Mouse (Mus musculus) midbrain, embryonic 13.5 days (tissue): ENCODE results near the gene Larp7. TPM values are rescaled to one million over a fixed set of nuclear protein-coding genes. Genes with fewer than 3 reads are reported as not detected.

ENCODE experiments used
- ATAC-seq: fragments of 200-750 bp; cut with Nextera tagmentation; 2 replicates; pipeline ENCODE4 v1.8.0; 2017; ENCODE audit warnings: mild to moderate bottlenecking, moderate TSS enrichment, moderate library complexity
- H3K27ac ChIP-seq: fragments of 300-500 bp; sonication (generic); 2 replicates; pipeline ENCODE4 v1.5.1; 2015; ENCODE audit warnings: inconsistent platforms, mild to moderate bottlenecking, moderate library complexity
- H3K27me3 ChIP-seq: fragments of 300-500 bp; sonication (generic); 2 replicates; pipeline ENCODE4 v1.6.1; 2015; ENCODE audit warnings: mild to moderate bottlenecking, inconsistent platforms
- H3K36me3 ChIP-seq: fragments of 300-500 bp; sonication (generic); 2 replicates; pipeline ENCODE4 v1.6.1; 2015; ENCODE audit warnings: mild to moderate bottlenecking, inconsistent platforms
- H3K4me1 ChIP-seq: fragments of 300-500 bp; sonication (generic); replicated peaks from 2 replicates; pipeline ENCODE4 v1.6.1; 2015; ENCODE audit warnings: inconsistent platforms
- H3K4me2 ChIP-seq: fragments of 300-500 bp; sonication (generic); replicated peaks from 2 replicates; pipeline ENCODE4 v1.6.1; 2015; ENCODE audit warnings: moderate library complexity, mild to moderate bottlenecking, inconsistent platforms
- H3K4me3 ChIP-seq: fragments of 300-500 bp; sonication (generic); replicated peaks from 2 replicates; pipeline ENCODE4 v1.5.1; 2015; ENCODE audit warnings: mild to moderate bottlenecking, inconsistent platforms
- H3K9ac ChIP-seq: fragments of 300-500 bp; sonication (generic); replicated peaks from 2 replicates; pipeline ENCODE4 v1.6.1; 2015; ENCODE audit warnings: mild to moderate bottlenecking, inconsistent platforms
- H3K9me3 ChIP-seq: fragments of 300-500 bp; sonication (generic); 2 replicates; pipeline ENCODE4 v1.6.1; 2016; ENCODE audit warnings: mild to moderate bottlenecking, inconsistent platforms
- WGBS: fragments of 180-500 bp; shearing (Covaris S2); methylation state at CpG from one replicate; pipeline ENCODE4 v1.1.7; 2015; 5-methylcytosine and 5-hydroxymethylcytosine counted together
- polyA plus RNA-seq: library from polyadenylated mRNA; unstranded; fragments of >200 nt; fragmentation: Nextera tagmentation; extraction: Ambion mirVana; gene quantifications from 2 replicates; pipeline ENCODE4 v1.2.1, GENCODE M21; 2015

Larp7 gene
- polyA plus RNA-seq, 1 experiment from 2014 or later = 45.0 TPM

DNA sequence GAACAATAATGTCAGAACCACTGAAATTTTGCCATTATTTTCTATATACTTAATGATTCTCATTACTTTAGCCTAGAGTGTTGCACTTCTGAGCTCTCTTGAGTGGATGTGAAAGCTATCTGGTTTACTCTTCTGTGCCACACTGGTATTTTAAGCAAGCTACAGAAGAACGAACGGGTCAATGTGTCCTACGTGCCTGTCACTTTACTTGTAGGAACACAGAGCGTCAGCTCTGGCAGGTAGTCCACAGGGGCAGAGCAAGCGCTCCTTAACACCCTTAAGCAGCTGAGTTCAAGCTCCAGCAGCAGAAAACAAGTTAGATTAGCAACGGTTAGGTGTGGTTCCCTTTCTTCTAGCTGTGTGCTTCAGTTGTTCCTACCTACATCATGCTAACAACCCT lies 14.0 kb downstream of the Larp7 start:
- WGBS = 70% methylated on average over 6 of the region's 6 CpGs
- no peak overlapping the region for H3K4me2 ChIP-seq
- H3K9me3 ChIP-seq = no peaks in the 10 kb centered on the region
- no peak overlapping the region for H3K4me3 ChIP-seq
- H3K27ac ChIP-seq = no peak overlapping the region
- no peak overlapping the region for H3K9ac ChIP-seq
- no peaks in the 10 kb centered on the region for H3K4me1 ChIP-seq
- ATAC-seq = no peak
- H3K36me3 ChIP-seq = peaks cover 21% of the 10 kb centered on the region
- H3K27me3 ChIP-seq = no peaks in the 10 kb centered on the region

- Histone ChIP-seq H3K27ac (no peak overlapping the region), H3K27me3 (no peaks in the 10 kb centered on the region), H3K9me3 (no peaks in the 10 kb centered on the region), H3K36me3 (no peaks in the 10 kb centered on the region), H3K4me3 (no peak overlapping the region), H3K9ac (no peak overlapping the region), H3K4me2 (no peak overlapping the region), H3K4me1 (no peaks in the 10 kb centered on the region)
- 12% methylated on average over 4 of the region's 4 CpGs for WGBS
- no peak for ATAC-seq
Observed at GRCm38 (mm10) chr3:127530293-127530692, 22.9 kb downstream of the Larp7 start.

DNA sequence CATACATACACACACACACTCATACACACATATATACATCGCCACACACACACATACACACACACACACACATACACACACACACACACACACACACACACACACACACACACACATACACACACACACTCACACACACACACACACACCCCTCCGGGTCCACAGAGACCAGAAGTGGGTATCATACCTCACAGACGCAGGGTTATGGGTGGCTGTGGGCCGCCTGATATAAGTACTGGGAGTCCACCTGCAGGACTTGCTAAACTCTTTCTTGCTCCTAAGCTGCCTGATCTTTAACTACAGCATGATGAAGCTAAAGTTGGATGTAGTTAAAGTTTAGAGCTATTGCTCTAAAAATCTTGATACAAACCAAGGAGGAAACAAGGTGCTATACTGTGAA lies 23.3 kb downstream of the Larp7 start:
- Histone ChIP-seq H3K36me3 (no peaks in the 10 kb centered on the region), H3K4me2 (no peak overlapping the region), H3K4me3 (no peak overlapping the region), H3K9ac (no peak overlapping the region), H3K4me1 (no peaks in the 10 kb centered on the region), H3K27ac (no peak overlapping the region), H3K9me3 (no peaks in the 10 kb centered on the region), H3K27me3 (no peaks in the 10 kb centered on the region)
- ATAC-seq = no peak
- WGBS = 79% methylated on average over 4 of the region's 4 CpGs

DNA sequence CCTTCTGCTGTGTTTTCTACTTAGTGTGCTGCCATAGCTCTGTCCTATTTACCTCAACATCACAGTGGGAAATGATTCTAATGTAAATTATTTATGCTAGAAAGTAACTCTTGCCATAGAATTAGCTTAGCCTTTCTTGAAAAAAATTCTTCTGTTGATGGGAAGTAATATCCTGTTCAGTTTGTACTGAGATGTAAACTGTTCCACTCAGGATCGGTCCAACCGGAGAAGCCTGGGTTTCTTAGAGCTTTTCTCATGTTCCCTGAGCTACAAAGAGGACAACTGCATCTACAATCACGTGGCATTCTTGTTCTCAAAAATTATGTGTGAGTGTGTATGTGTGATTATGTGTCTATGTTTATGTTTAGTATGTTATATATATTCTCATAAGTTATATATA lies 23.9 kb downstream of the Larp7 start:
- H3K27ac ChIP-seq = no peak overlapping the region
- no peak overlapping the region for H3K4me2 ChIP-seq
- no peaks in the 10 kb centered on the region for H3K9me3 ChIP-seq
- no peaks in the 10 kb centered on the region for H3K4me1 ChIP-seq
- H3K4me3 ChIP-seq = no peak overlapping the region
- H3K9ac ChIP-seq = no peak overlapping the region
- ATAC-seq = no peak
- no peaks in the 10 kb centered on the region for H3K27me3 ChIP-seq
- WGBS = 90% methylated on average over 3 of the region's 3 CpGs
- no peaks in the 10 kb centered on the region for H3K36me3 ChIP-seq

DNA sequence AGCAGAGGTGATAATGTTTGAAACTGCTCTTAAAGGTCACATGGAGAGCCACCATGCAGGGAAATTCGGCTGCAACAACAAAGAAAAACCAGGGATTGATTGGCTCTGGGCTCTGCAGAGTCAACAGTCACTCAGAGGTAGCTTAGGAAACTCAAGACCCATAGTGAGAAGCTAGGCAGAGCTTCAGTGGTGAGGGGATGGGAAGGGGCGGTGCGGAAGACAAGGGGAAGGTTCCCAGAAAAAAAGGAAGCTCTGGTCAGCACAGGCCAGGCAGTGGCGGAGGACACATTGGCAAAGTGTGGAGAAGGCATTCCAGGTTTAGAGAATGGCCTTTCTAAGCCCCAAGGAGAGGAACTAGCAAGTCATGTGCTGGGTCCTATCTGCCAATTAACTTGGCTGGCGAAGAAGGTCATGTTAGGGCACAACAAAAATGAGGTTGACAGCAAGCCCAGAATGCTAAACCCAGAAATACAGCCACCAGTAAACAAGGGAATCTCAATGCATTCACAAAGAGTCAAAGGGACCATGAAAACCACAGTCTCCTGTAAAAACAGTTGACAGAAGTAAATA lies 25.6 kb downstream of the Larp7 start:
- Histone ChIP-seq H3K4me2 (no peak overlapping the region), H3K4me1 (no peaks in the 10 kb centered on the region), H3K9me3 (no peaks in the 10 kb centered on the region), H3K4me3 (no peak overlapping the region), H3K27me3 (no peaks in the 10 kb centered on the region), H3K36me3 (no peaks in the 10 kb centered on the region), H3K9ac (no peak overlapping the region), H3K27ac (no peak overlapping the region)
- 78% methylated on average over 5 of the region's 5 CpGs for WGBS
- ATAC-seq = no peak

GRCm38 (mm10) chr3:127525188-127525819 lies 27.8 kb downstream of the Larp7 start:
- H3K9ac ChIP-seq = no peak overlapping the region
- H3K4me2 ChIP-seq = no peak overlapping the region
- WGBS = 86% methylated on average over 8 of the region's 8 CpGs
- no peaks in the 10 kb centered on the region for H3K27me3 ChIP-seq
- no peaks in the 10 kb centered on the region for H3K9me3 ChIP-seq
- no peaks in the 10 kb centered on the region for H3K36me3 ChIP-seq
- H3K4me1 ChIP-seq = no peaks in the 10 kb centered on the region
- H3K27ac ChIP-seq = no peak overlapping the region
- ATAC-seq = no peak
- no peak overlapping the region for H3K4me3 ChIP-seq

- no peak overlapping the region for H3K4me3 ChIP-seq
Observed at GRCm38 (mm10) chr3:127521156-127521555, 32.0 kb downstream of the Larp7 start.

DNA sequence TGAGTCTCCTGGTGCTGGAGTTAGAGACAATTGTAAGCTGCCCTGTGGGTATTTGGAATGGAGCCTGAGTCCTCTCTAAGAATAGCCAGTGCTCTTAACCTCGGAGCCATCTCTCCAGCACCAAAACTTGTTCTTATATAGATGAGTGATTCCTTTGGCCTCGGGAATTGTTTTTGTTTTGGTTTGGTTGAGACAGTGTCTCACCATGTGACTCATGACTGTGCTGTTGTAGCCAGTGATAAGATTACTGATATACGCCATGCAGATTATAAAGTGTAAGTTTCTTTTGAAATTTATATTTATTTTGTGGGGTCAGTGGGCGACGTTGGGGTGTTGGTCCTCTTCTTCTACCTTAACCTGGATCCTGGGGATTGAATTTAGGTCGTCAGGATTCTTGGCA lies 32.8 kb downstream of the Larp7 start:
- Histone ChIP-seq H3K27ac (no peak overlapping the region), H3K36me3 (no peaks in the 10 kb centered on the region), H3K9me3 (no peaks in the 10 kb centered on the region), H3K9ac (no peak overlapping the region), H3K4me3 (no peak overlapping the region), H3K4me1 (no peaks in the 10 kb centered on the region), H3K27me3 (no peaks in the 10 kb centered on the region), H3K4me2 (no peak overlapping the region)
- WGBS = 88% methylated on average over 6 of the region's 6 CpGs
- ATAC-seq = no peak

More at GRCm38 (mm10) chr3:127521156-127521555, 32.0 kb downstream of the Larp7 start:
- 85% methylated on average over 10 of the region's 10 CpGs for WGBS
- no peak overlapping the region for H3K27ac ChIP-seq
- no peaks in the 10 kb centered on the region for H3K36me3 ChIP-seq
- no peaks in the 10 kb centered on the region for H3K9me3 ChIP-seq
- no peak overlapping the region for H3K4me2 ChIP-seq
- no peaks in the 10 kb centered on the region for H3K27me3 ChIP-seq
- no peak for ATAC-seq
- H3K9ac ChIP-seq = no peak overlapping the region
- no peaks in the 10 kb centered on the region for H3K4me1 ChIP-seq

DNA sequence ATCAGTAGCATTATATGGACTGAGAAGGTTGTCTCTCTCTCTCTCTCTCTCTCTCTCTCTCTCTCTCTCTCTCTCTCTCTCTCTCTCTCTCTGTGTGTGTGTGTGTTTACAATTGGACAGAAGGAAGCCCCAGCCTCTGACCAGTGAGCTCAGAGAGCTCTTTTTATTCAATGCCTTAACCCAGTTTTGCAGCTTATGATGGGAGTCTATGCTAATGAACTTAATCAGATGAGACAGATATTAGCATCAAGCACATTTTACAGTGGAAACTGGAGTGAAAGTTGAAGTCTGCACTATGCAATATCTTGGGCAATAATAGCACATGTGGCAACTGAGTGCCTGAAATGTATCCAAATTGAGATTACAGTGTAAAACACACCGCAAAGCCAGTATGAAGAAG lies 37.9 kb downstream of the Larp7 start:
- Histone ChIP-seq H3K4me3 (no peak overlapping the region), H3K4me2 (no peak overlapping the region), H3K27ac (no peak overlapping the region), H3K9ac (no peak overlapping the region), H3K4me1 (no peaks in the 10 kb centered on the region), H3K27me3 (no peaks in the 10 kb centered on the region), H3K9me3 (no peaks in the 10 kb centered on the region), H3K36me3 (no peaks in the 10 kb centered on the region)
- 92% methylated on average over 1 of the region's 1 CpGs for WGBS
- ATAC-seq = no peak

- no peak overlapping the region for H3K4me2 ChIP-seq
- no peak overlapping the region for H3K4me3 ChIP-seq
- no peak overlapping the region for H3K27ac ChIP-seq
- no peak overlapping the region for H3K9ac ChIP-seq
- H3K36me3 ChIP-seq = no peaks in the 10 kb centered on the region
- no peak for ATAC-seq
- H3K4me1 ChIP-seq = no peaks in the 10 kb centered on the region
- 83% methylated on average over 2 of the region's 2 CpGs for WGBS
- H3K9me3 ChIP-seq = no peaks in the 10 kb centered on the region
- H3K27me3 ChIP-seq = no peaks in the 10 kb centered on the region
Observed at GRCm38 (mm10) chr3:127513699-127514098, 39.5 kb downstream of the Larp7 start.

DNA sequence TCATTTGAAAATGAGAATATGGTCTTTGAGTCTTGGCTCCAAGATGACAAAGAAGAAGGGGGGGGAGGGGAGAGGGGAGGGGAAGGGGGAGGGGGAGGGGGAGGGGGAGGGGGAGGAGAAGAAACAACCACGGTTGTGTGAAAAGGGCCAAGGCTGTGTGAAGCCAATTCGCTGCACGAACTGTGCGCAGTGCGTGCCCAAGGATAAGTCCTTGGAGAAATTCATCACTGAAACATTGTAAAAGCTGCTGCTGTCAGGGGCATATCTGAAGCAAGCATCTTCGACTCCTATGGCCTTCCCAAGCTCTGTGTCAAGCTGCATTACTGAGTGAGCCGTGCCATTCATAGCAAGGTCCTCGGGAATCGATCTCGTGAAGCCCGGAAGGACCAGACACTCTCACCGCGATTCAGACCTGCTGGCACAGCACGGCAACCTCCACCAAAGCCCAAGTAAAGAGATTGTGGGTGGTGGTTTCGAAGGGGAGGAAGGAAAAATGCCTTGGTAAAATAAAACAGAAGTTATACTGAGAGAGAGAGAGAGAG lies 40.3 kb downstream of the Larp7 start:
- no peak overlapping the region for H3K27ac ChIP-seq
- 78% methylated on average over 15 of the region's 15 CpGs for WGBS
- no peaks in the 10 kb centered on the region for H3K36me3 ChIP-seq
- H3K4me3 ChIP-seq = no peak overlapping the region
- no peaks in the 10 kb centered on the region for H3K27me3 ChIP-seq
- no peaks in the 10 kb centered on the region for H3K9me3 ChIP-seq
- H3K4me1 ChIP-seq = no peaks in the 10 kb centered on the region
- H3K9ac ChIP-seq = no peak overlapping the region
- H3K4me2 ChIP-seq = no peak overlapping the region
- no peak for ATAC-seq

DNA sequence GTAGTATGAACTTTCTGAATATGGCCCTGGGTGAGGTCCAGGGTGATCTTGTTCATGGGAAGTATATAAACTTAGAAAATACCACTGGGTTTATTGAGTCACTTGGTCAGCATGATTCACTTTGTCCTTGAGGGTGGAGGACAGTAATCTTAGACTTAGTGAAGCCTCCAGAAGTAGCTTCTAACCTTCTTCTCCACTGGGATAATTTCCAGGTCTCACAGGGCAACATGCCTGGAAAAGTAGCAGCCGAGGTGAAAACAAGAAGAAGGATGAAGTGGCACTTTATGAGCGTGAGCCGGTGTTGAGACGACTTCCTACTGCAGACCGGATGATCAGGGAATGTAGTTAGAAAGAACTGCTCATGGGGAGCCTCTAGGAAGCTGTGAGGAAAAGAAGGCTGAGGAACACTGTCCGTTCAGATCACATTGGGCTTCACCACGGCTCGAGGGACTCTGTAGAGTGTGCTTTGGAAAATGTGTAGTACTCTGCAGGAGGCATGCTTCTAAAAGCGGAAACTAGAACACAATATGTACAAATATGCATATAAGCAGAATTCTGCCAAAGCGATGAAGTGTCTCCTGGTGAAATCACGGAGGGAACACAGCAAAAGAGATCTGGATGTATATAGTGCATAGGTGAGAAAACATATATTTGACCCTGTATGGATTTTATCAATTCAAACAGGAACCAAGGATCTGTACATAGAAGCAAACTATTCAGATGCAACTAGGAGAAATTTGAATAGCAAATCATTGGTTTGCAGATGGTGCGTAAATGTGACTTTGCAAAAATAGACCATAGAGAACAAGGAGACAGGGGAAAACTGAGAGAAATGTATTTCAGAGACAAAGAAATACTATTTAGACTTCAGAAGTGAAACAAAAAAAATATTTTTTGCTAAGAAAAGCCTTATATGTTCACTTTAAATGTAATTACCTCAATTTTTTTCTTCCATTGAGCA lies 41.1 kb downstream of the Larp7 start:
- no peak for ATAC-seq
- Histone ChIP-seq H3K9me3 (no peaks in the 10 kb centered on the region), H3K27ac (no peak overlapping the region), H3K27me3 (no peaks in the 10 kb centered on the region), H3K4me1 (no peaks in the 10 kb centered on the region), H3K36me3 (no peaks in the 10 kb centered on the region), H3K4me2 (no peak overlapping the region), H3K4me3 (no peak overlapping the region), H3K9ac (no peak overlapping the region)
- WGBS = 87% methylated on average over 12 of the region's 12 CpGs
